Mouse (Mus musculus) embryonic facial prominence, embryonic 14.5 days (tissue): ENCODE results near the gene Stra8. TPM values are rescaled to one million over a fixed set of nuclear protein-coding genes. Genes with fewer than 3 reads are reported as not detected.

Experiments used
- polyA plus RNA-seq: library from polyadenylated mRNA; unstranded; fragments of >200 nt; fragmentation: Nextera tagmentation; extraction: Ambion mirVana; gene quantifications from 2 replicates; pipeline ENCODE4 v1.2.1, GENCODE M21; 2014

Gene Stra8
- polyA plus RNA-seq, 1 experiment from 2014 or later, result not detected

Other genes with a start within 250 kb of the Stra8 start
- gene Agbl3, start 139.7 kb upstream of the Stra8 start, polyA plus RNA-seq, result 6.3 and 8.7 TPM in 2 replicates
- gene Tmem140, start 57.0 kb upstream of the Stra8 start, polyA plus RNA-seq, result 2.4 TPM in 2 replicates
- gene Cyren, start 42.1 kb upstream of the Stra8 start, polyA plus RNA-seq, result 9.6 and 10.7 TPM in 2 replicates
- 8.6 and 10.2 TPM in 2 replicates for gene Wdr91, start 9.3 kb upstream of the Stra8 start, polyA plus RNA-seq
- gene Slc23a4, start 68.2 kb downstream of the Stra8 start, polyA plus RNA-seq, result 0.18 and 0.53 TPM in 2 replicates
- 29.8 and 30.2 TPM in 2 replicates for gene Cnot4, start 213.6 kb downstream of the Stra8 start, polyA plus RNA-seq